Mouse (Mus musculus): ENCODE measurements at regions not wholly inside any gene's neighbourhood (a gene's known extent, or its start where the extent isn't known, plus 50 kb on each side); places are given as distances from the start of the nearest gene placed in this dataset.

DNA sequence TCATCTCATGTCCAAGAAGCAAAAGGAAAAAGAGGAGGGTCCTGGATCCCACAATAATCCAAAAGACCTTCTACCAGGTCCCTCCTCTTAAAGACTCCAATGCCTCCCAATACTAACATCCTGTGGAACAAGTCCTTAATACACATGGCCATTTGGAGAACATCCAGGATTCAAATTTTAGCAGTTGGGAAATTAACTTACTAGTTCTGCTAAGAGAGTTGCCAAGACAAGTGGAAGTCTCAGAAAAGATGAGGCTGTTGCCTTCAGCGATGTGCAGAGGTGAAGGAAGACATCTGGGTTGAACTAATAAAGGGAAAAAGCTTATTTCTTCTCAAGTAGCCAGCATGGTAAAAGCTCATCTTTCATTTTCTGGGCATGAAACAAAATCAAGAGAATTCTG lies 64.8 kb upstream of the Serpine2 start:
- TF ChIP-seq CTCF (IDR thresholded peaks at IDR 0.05; ENCODE audit: extremely low read depth, insufficient read length, insufficient replicate concordance, low read depth, low read length) (no peak), POLR2A (IDR thresholded peaks at IDR 0.05; ENCODE audit: low read depth, low read length) (no peak)

Data from small intestine, adult 2 months (tissue).